Mouse (Mus musculus): ENCODE data around the gene Cby3. TPM values are rescaled to one million over a fixed set of nuclear protein-coding genes. Genes with fewer than 3 reads are reported as not detected.
A peak's percentile ranks its signal among the peaks of the same experiment; 100 is the strongest.

Cby3 gene
- total and polyA plus RNA-seq, 2 experiments from 2014 or later: 0.47 to 1.5 TPM

- H3K9me3 ChIP-seq (ENCODE audit: low read length): no peaks in the 10 kb centered on the region
- H3K4me3 ChIP-seq (ENCODE audit: low read length): peak overlapping the region; percentile 80
- no peak for ATAC-seq
- TF ChIP-seq CTCF (IDR thresholded peaks at IDR 0.05; ENCODE audit: low read depth): no peak
- DNase-seq (ENCODE audit: low spot score): no peak
- H3K27me3 ChIP-seq (ENCODE audit: insufficient read depth, low read length): no peaks in the 10 kb centered on the region
- peaks cover 11% of the 10 kb centered on the region for H3K4me1 ChIP-seq (ENCODE audit: insufficient read depth, low read length)
- peak overlapping the region; percentile 99 for H3K27ac ChIP-seq
- WGBS: 23% methylated on average over 10 of the region's 10 CpGs
- peak overlapping the region; percentile 91 for H3K9ac ChIP-seq (replicated peaks; ENCODE audit: low read length)
- H3K4me2 ChIP-seq (ENCODE audit: low read depth, low read length): peak overlapping the region; percentile 99
- H3K36me3 ChIP-seq (ENCODE audit: insufficient read depth, low read length): peaks cover 5% of the 10 kb centered on the region; the same call in 1 of the 2 replicates
Observed at GRCm38 (mm10) chr11:50376156-50376790, 22.0 kb downstream of the Cby3 start.

- DNase-seq (ENCODE audit: low spot score): peak; percentile 99
- H3K9me3 ChIP-seq (ENCODE audit: low read length): no peaks in the 10 kb centered on the region
- peak within 1 kb of the TSS; percentile 80 for H3K4me3 ChIP-seq (ENCODE audit: low read length)
- H3K4me1 ChIP-seq (ENCODE audit: insufficient read depth, low read length): peaks cover 11% of the 10 kb centered on the region
- peak within 1 kb of the TSS; percentile 99 for H3K4me2 ChIP-seq (ENCODE audit: low read depth, low read length)
- peak within 1 kb of the TSS; percentile 91 for H3K9ac ChIP-seq (replicated peaks; ENCODE audit: low read length)
- peak within 1 kb of the TSS; percentile 99 for H3K27ac ChIP-seq
- peak; percentile 96 for ATAC-seq
- TF ChIP-seq CTCF (IDR thresholded peaks at IDR 0.05; ENCODE audit: low read depth): no peak
- no peaks in the 10 kb centered on the region for H3K27me3 ChIP-seq (ENCODE audit: insufficient read depth, low read length)
- H3K36me3 ChIP-seq (ENCODE audit: insufficient read depth, low read length): peaks cover 5% of the 10 kb centered on the region; the same call in 1 of the 2 replicates
- under 1% methylated on average over 73 of the region's 76 CpGs for WGBS
Observed at GRCm38 (mm10) chr11:50376911-50377891, 22.9 kb downstream of the Cby3 start, which contains the start of gene Hnrnph1. TSS of gene Hnrnph1 (plus strand) at chr11:50376990.

- no peaks in the 10 kb centered on the region for H3K27me3 ChIP-seq (ENCODE audit: insufficient read depth, low read length)
- H3K27ac ChIP-seq: peak overlapping the region; percentile 99
- H3K4me3 ChIP-seq (ENCODE audit: low read length): peak overlapping the region; percentile 80
- peaks cover 13% of the 10 kb centered on the region; the same call in 1 of the 2 replicates for H3K36me3 ChIP-seq (ENCODE audit: insufficient read depth, low read length)
- no peaks in the 10 kb centered on the region for H3K9me3 ChIP-seq (ENCODE audit: low read length)
- peak; percentile 39; the same call in 1 of the 2 replicates for TF ChIP-seq CTCF (IDR thresholded peaks at IDR 0.05; ENCODE audit: low read depth)
- peak overlapping the region; percentile 99 for H3K4me2 ChIP-seq (ENCODE audit: low read depth, low read length)
- H3K4me1 ChIP-seq (ENCODE audit: insufficient read depth, low read length): peaks cover 11% of the 10 kb centered on the region
- H3K9ac ChIP-seq (replicated peaks; ENCODE audit: low read length): peak overlapping the region; percentile 91
- ATAC-seq (peak; percentile 82), DNase-seq (ENCODE audit: low spot score) (peak; percentile 88)
- under 1% methylated on average over 66 of the region's 71 CpGs for WGBS
Observed at GRCm38 (mm10) chr11:50377892-50378684, 23.8 kb downstream of the Cby3 start.

DNA sequence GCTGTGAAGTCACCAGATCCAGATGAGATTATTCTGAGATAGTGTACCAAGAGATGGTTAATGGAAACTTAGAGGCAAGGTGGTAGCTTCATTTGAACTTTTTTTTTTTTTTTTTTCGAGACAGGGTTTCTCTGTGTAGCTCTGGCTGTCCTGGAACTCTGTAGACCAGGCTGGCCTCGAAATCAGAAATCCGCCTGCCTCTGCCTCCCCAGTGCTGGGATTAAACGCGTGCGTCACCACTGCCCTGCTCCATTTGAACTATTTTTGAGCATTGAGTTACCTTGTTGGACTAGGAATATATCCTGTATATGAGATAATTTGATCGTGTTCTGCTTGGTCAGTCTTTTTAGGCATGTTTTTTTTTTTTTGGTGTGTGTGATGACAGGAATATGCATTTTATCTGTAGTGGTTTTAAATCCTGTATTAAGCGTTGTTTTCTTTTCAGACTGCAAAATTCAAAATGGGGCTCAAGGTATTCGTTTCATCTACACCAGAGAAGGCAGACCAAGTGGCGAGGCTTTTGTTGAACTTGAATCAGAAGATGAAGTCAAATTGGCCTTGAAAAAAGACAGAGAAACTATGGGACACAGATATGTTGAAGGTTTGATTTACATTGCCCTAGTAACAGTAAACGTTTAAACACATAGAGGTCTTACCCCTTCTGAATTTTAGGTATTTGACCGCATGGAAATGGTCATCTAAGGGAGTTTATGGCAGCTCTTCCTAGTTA is 24.9 kb downstream of the Cby3 start:
- H3K27me3 ChIP-seq (ENCODE audit: insufficient read depth, low read length): no peaks in the 10 kb centered on the region
- H3K9ac ChIP-seq (replicated peaks; ENCODE audit: low read length): peak overlapping the region; percentile 91; the same call in 1 of the 2 replicates
- peaks cover 17% of the 10 kb centered on the region; the same call in 1 of the 2 replicates for H3K36me3 ChIP-seq (ENCODE audit: insufficient read depth, low read length)
- no peak for DNase-seq (ENCODE audit: low spot score)
- ATAC-seq: no peak
- 64% methylated on average over 12 of the region's 12 CpGs for WGBS
- H3K9me3 ChIP-seq (ENCODE audit: low read length): no peaks in the 10 kb centered on the region
- H3K4me3 ChIP-seq (ENCODE audit: low read length): peak overlapping the region; percentile 80
- no peak for TF ChIP-seq CTCF (IDR thresholded peaks at IDR 0.05; ENCODE audit: low read depth)
- no peak overlapping the region for H3K27ac ChIP-seq
- peaks cover 11% of the 10 kb centered on the region for H3K4me1 ChIP-seq (ENCODE audit: insufficient read depth, low read length)
- peak overlapping the region; percentile 99 for H3K4me2 ChIP-seq (ENCODE audit: low read depth, low read length)

- Histone ChIP-seq H3K27ac (no peak overlapping the region), H3K36me3 (ENCODE audit: insufficient read depth, low read length) (peaks cover 26% of the 10 kb centered on the region; the same call in 1 of the 2 replicates), H3K4me3 (ENCODE audit: low read length) (peak overlapping the region; percentile 24), H3K4me1 (ENCODE audit: insufficient read depth, low read length) (peaks cover 10% of the 10 kb centered on the region), H3K9me3 (ENCODE audit: low read length) (no peaks in the 10 kb centered on the region), H3K4me2 (ENCODE audit: low read depth, low read length) (peak overlapping the region; percentile 53), H3K9ac (replicated peaks; ENCODE audit: low read length) (no peak overlapping the region), H3K27me3 (ENCODE audit: insufficient read depth, low read length) (no peaks in the 10 kb centered on the region)
- TF ChIP-seq CTCF (IDR thresholded peaks at IDR 0.05; ENCODE audit: low read depth): no peak
- WGBS: 8% methylated on average over 4 of the region's 4 CpGs
- DNase-seq (ENCODE audit: low spot score) (no peak), ATAC-seq (no peak)
Observed at GRCm38 (mm10) chr11:50381311-50381710, 27.0 kb downstream of the Cby3 start.

Measured in hindbrain, postnatal 0 days (tissue).